Mouse (Mus musculus): ENCODE measurements around the gene Rps6ka2. TPM values are rescaled to one million over a fixed set of nuclear protein-coding genes. Genes with fewer than 3 reads are reported as not detected.

The Rps6ka2 gene
- polyA plus RNA-seq, 1 experiment from 2014 or later, result 24.2 TPM

- Histone ChIP-seq H3K4me2 (ENCODE audit: low read depth, low read length) (no peak overlapping the region), H3K9ac (ENCODE audit: low read length) (no peak overlapping the region), H3K36me3 (ENCODE audit: control insufficient read depth, insufficient read depth) (0 out of 2 replicates have a peak, but pooled peaks cover 2% of the 10 kb centered on the region), H3K4me3 (ENCODE audit: low read length) (no peak overlapping the region), H3K27me3 (ENCODE audit: control insufficient read depth, insufficient read depth, low read length) (no peaks in the 10 kb centered on the region), H3K9me3 (replicated peaks; ENCODE audit: control insufficient read depth, low read length) (no peaks in the 10 kb centered on the region), H3K4me1 (ENCODE audit: control insufficient read depth, insufficient read depth, low read length) (0 out of 2 replicates have a peak, but pooled peaks cover 3% of the 10 kb centered on the region), H3K27ac (ENCODE audit: low read length) (no peak overlapping the region)
- no peak for ATAC-seq (replicated peaks; ENCODE audit: extremely low read depth, insufficient read depth, low FRiP score)
- WGBS, result 80% methylated on average over 6 of the region's 6 CpGs
Measured at GRCm38 (mm10) chr17:7246893-7247556, 77.1 kb downstream of the Rps6ka2 start.

GRCm38 (mm10) chr17:7250373-7250772 lies 80.5 kb downstream of the Rps6ka2 start:
- no peak for ATAC-seq (replicated peaks; ENCODE audit: extremely low read depth, insufficient read depth, low FRiP score)
- WGBS, result 78% methylated on average over 4 of the region's 4 CpGs
- 0 out of 2 replicates have a peak, but pooled peaks cover 2% of the 10 kb centered on the region for H3K36me3 ChIP-seq (ENCODE audit: control insufficient read depth, insufficient read depth)

GRCm38 (mm10) chr17:7257208-7257607 lies 87.3 kb downstream of the Rps6ka2 start:
- H3K4me1 ChIP-seq (ENCODE audit: control insufficient read depth, insufficient read depth, low read length), result peaks cover 19% of the 10 kb centered on the region
- H3K9ac ChIP-seq (ENCODE audit: low read length), result no peak overlapping the region
- H3K4me3 ChIP-seq (ENCODE audit: low read length), result no peak overlapping the region
- no peak overlapping the region for H3K27ac ChIP-seq (ENCODE audit: low read length)
- 70% methylated on average over 1 of the region's 1 CpGs for WGBS
- no peak overlapping the region for H3K4me2 ChIP-seq (ENCODE audit: low read depth, low read length)
- no peaks in the 10 kb centered on the region for H3K27me3 ChIP-seq (ENCODE audit: control insufficient read depth, insufficient read depth, low read length)
- H3K9me3 ChIP-seq (replicated peaks; ENCODE audit: control insufficient read depth, low read length), result no peaks in the 10 kb centered on the region
- H3K36me3 ChIP-seq (ENCODE audit: control insufficient read depth, insufficient read depth), result peaks cover 4% of the 10 kb centered on the region; the same call in 1 of the 2 replicates
- no peak for ATAC-seq (replicated peaks; ENCODE audit: extremely low read depth, insufficient read depth, low FRiP score)

More at GRCm38 (mm10) chr17:7250373-7250772, 80.5 kb downstream of the Rps6ka2 start:
- H3K4me3 ChIP-seq (ENCODE audit: low read length), result no peak overlapping the region
- no peak overlapping the region for H3K27ac ChIP-seq (ENCODE audit: low read length)
- no peaks in the 10 kb centered on the region for H3K27me3 ChIP-seq (ENCODE audit: control insufficient read depth, insufficient read depth, low read length)
- H3K4me1 ChIP-seq (ENCODE audit: control insufficient read depth, insufficient read depth, low read length), result no peaks in the 10 kb centered on the region
- H3K9me3 ChIP-seq (replicated peaks; ENCODE audit: control insufficient read depth, low read length), result no peaks in the 10 kb centered on the region
- H3K4me2 ChIP-seq (ENCODE audit: low read depth, low read length), result no peak overlapping the region
- no peak overlapping the region for H3K9ac ChIP-seq (ENCODE audit: low read length)

- no peaks in the 10 kb centered on the region for H3K9me3 ChIP-seq (replicated peaks; ENCODE audit: control insufficient read depth, low read length)
- H3K9ac ChIP-seq (ENCODE audit: low read length), result no peak overlapping the region
- no peaks in the 10 kb centered on the region for H3K27me3 ChIP-seq (ENCODE audit: control insufficient read depth, insufficient read depth, low read length)
- no peak overlapping the region for H3K4me2 ChIP-seq (ENCODE audit: low read depth, low read length)
- H3K4me3 ChIP-seq (ENCODE audit: low read length), result no peak overlapping the region
- peaks cover 4% of the 10 kb centered on the region; the same call in 1 of the 2 replicates for H3K36me3 ChIP-seq (ENCODE audit: control insufficient read depth, insufficient read depth)
- 81% methylated on average over 15 of the region's 15 CpGs for WGBS
- H3K4me1 ChIP-seq (ENCODE audit: control insufficient read depth, insufficient read depth, low read length), result peaks cover 21% of the 10 kb centered on the region
- no peak overlapping the region for H3K27ac ChIP-seq (ENCODE audit: low read length)
- ATAC-seq (replicated peaks; ENCODE audit: extremely low read depth, insufficient read depth, low FRiP score), result no peak
Measured at GRCm38 (mm10) chr17:7258748-7259359, 88.9 kb downstream of the Rps6ka2 start.

- H3K27ac ChIP-seq (ENCODE audit: low read length), result peak overlapping the region; percentile 65
- peaks cover 26% of the 10 kb centered on the region for H3K4me1 ChIP-seq (ENCODE audit: control insufficient read depth, insufficient read depth, low read length)
- no peaks in the 10 kb centered on the region for H3K27me3 ChIP-seq (ENCODE audit: control insufficient read depth, insufficient read depth, low read length)
- 13% methylated on average over 10 of the region's 10 CpGs for WGBS
- H3K4me3 ChIP-seq (ENCODE audit: low read length), result no peak overlapping the region
- peak; percentile 71 for ATAC-seq (replicated peaks; ENCODE audit: extremely low read depth, insufficient read depth, low FRiP score)
- peak overlapping the region; percentile 19; the same call in 1 of the 2 replicates for H3K4me2 ChIP-seq (ENCODE audit: low read depth, low read length)
- H3K36me3 ChIP-seq (ENCODE audit: control insufficient read depth, insufficient read depth), result peaks cover 4% of the 10 kb centered on the region; the same call in 1 of the 2 replicates
- peak overlapping the region; percentile 47 for H3K9ac ChIP-seq (ENCODE audit: low read length)
- H3K9me3 ChIP-seq (replicated peaks; ENCODE audit: control insufficient read depth, low read length), result no peaks in the 10 kb centered on the region
Measured at GRCm38 (mm10) chr17:7260360-7260759, 90.4 kb downstream of the Rps6ka2 start.

- Histone ChIP-seq H3K9ac (ENCODE audit: low read length) (no peak overlapping the region), H3K27ac (ENCODE audit: low read length) (peak overlapping the region; percentile 63), H3K27me3 (ENCODE audit: control insufficient read depth, insufficient read depth, low read length) (no peaks in the 10 kb centered on the region), H3K4me1 (ENCODE audit: control insufficient read depth, insufficient read depth, low read length) (peaks cover 38% of the 10 kb centered on the region), H3K9me3 (replicated peaks; ENCODE audit: control insufficient read depth, low read length) (no peaks in the 10 kb centered on the region), H3K4me2 (ENCODE audit: low read depth, low read length) (peak overlapping the region; percentile 23; the same call in 1 of the 2 replicates), H3K36me3 (ENCODE audit: control insufficient read depth, insufficient read depth) (peaks cover 4% of the 10 kb centered on the region; the same call in 1 of the 2 replicates), H3K4me3 (ENCODE audit: low read length) (no peak overlapping the region)
- 19% methylated on average over 10 of the region's 10 CpGs for WGBS
- no peak for ATAC-seq (replicated peaks; ENCODE audit: extremely low read depth, insufficient read depth, low FRiP score)
Measured at GRCm38 (mm10) chr17:7262056-7262455, 92.1 kb downstream of the Rps6ka2 start.

GRCm38 (mm10) chr17:7262620-7263019 lies 92.7 kb downstream of the Rps6ka2 start:
- 85% methylated on average over 4 of the region's 4 CpGs for WGBS
- no peak overlapping the region for H3K27ac ChIP-seq (ENCODE audit: low read length)
- H3K4me1 ChIP-seq (ENCODE audit: control insufficient read depth, insufficient read depth, low read length), result peaks cover 40% of the 10 kb centered on the region
- no peak for ATAC-seq (replicated peaks; ENCODE audit: extremely low read depth, insufficient read depth, low FRiP score)
- no peaks in the 10 kb centered on the region for H3K9me3 ChIP-seq (replicated peaks; ENCODE audit: control insufficient read depth, low read length)
- H3K36me3 ChIP-seq (ENCODE audit: control insufficient read depth, insufficient read depth), result peaks cover 4% of the 10 kb centered on the region; the same call in 1 of the 2 replicates
- no peaks in the 10 kb centered on the region for H3K27me3 ChIP-seq (ENCODE audit: control insufficient read depth, insufficient read depth, low read length)
- H3K4me3 ChIP-seq (ENCODE audit: low read length), result no peak overlapping the region
- H3K9ac ChIP-seq (ENCODE audit: low read length), result no peak overlapping the region
- no peak overlapping the region for H3K4me2 ChIP-seq (ENCODE audit: low read depth, low read length)

- 72% methylated on average over 5 of the region's 5 CpGs for WGBS
- Histone ChIP-seq H3K9ac (ENCODE audit: low read length) (no peak overlapping the region), H3K27ac (ENCODE audit: low read length) (peak overlapping the region; percentile 49; the same call in 1 of the 2 replicates), H3K36me3 (ENCODE audit: control insufficient read depth, insufficient read depth) (no peaks in the 10 kb centered on the region), H3K27me3 (ENCODE audit: control insufficient read depth, insufficient read depth, low read length) (no peaks in the 10 kb centered on the region), H3K9me3 (replicated peaks; ENCODE audit: control insufficient read depth, low read length) (no peaks in the 10 kb centered on the region), H3K4me3 (ENCODE audit: low read length) (no peak overlapping the region), H3K4me2 (ENCODE audit: low read depth, low read length) (no peak overlapping the region), H3K4me1 (ENCODE audit: control insufficient read depth, insufficient read depth, low read length) (peaks cover 53% of the 10 kb centered on the region)
- ATAC-seq (replicated peaks; ENCODE audit: extremely low read depth, insufficient read depth, low FRiP score), result no peak
Measured at GRCm38 (mm10) chr17:7264610-7265009, 94.7 kb downstream of the Rps6ka2 start.

- Histone ChIP-seq H3K4me1 (ENCODE audit: control insufficient read depth, insufficient read depth, low read length) (peaks cover 53% of the 10 kb centered on the region), H3K27me3 (ENCODE audit: control insufficient read depth, insufficient read depth, low read length) (no peaks in the 10 kb centered on the region), H3K4me2 (ENCODE audit: low read depth, low read length) (no peak overlapping the region), H3K36me3 (ENCODE audit: control insufficient read depth, insufficient read depth) (no peaks in the 10 kb centered on the region), H3K4me3 (ENCODE audit: low read length) (no peak overlapping the region), H3K27ac (ENCODE audit: low read length) (peak overlapping the region; percentile 23), H3K9me3 (replicated peaks; ENCODE audit: control insufficient read depth, low read length) (no peaks in the 10 kb centered on the region), H3K9ac (ENCODE audit: low read length) (no peak overlapping the region)
- no peak for ATAC-seq (replicated peaks; ENCODE audit: extremely low read depth, insufficient read depth, low FRiP score)
- WGBS, result 49% methylated on average over 4 of the region's 4 CpGs
Measured at GRCm38 (mm10) chr17:7265291-7265690, 95.4 kb downstream of the Rps6ka2 start.
